Mouse (Mus musculus) heart, postnatal 36 days (tissue): ENCODE data around the gene D5Ertd579e. TPM values are rescaled to one million over a fixed set of nuclear protein-coding genes. Genes with fewer than 3 reads are reported as not detected.

ENCODE experiments used
- DNase-seq, 2 experiments: peaks; one replicate each; pipeline ENCODE4 v3.0.0; 2021 to 2022
- intact Hi-C: fragments of 180-260 bp; cut with DNase I; formaldehyde crosslinking; loops from one replicate; pipeline ENCODE4 v1.15.1; 2025
- total RNA-seq, 2 experiments: library from RNA; stranded (reverse); gene quantifications; 2 replicates each; pipeline ENCODE4 v1.2.3; 2021

Gene D5Ertd579e
- total RNA-seq = 10 to 100 TPM; 75.5 to 90.6 TPM

DNA sequence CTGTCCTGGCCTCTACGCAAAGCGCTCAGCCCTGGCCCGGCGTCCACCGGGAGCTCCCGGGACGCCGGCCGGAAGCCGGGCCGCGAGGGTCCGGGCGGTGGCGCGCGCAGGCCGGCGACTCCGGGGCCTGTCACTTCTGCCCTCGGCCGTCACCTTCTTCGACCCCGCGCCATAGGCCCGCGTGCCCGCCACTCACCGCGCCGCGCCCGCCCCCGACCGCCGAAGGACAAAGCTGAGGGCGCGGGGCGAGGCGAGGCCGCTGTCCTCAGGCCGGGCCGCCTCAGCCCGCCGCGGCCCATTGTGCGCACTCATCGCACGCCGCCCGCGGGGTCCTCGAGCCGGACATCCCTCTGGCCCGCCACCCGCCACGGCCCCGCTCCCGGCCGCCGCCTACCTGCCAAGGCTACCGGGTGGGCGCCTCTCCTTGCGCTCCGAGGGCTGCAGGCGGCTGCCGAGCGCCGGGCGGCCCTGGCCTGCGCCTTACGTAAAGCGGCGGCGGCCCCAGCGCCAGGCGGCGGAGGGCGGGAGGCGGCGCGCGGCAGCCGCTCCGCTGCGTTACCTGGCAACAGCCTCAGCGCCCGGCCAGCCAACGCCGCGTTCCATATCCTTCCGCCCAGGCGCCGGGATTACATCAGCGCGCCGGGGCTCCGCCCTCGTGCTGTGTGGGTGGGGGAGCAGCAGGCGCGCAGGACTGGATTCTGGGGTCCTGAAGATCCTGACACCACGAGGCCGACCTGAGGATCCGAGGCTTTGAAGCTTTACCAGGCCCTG, at the start of gene D5Ertd579e:
Gene D5Ertd579e, minus strand, starts transcription at position 564 of the 771 bp plus-strand sequence.
- intact Hi-C loops = loop anchor here (1.0 to 2.0 kb wide), 3 partner anchors 17 to 75 kb away; no protein-coding TSS in a partner anchor
- peak; percentile 95 for DNase-seq

DNA sequence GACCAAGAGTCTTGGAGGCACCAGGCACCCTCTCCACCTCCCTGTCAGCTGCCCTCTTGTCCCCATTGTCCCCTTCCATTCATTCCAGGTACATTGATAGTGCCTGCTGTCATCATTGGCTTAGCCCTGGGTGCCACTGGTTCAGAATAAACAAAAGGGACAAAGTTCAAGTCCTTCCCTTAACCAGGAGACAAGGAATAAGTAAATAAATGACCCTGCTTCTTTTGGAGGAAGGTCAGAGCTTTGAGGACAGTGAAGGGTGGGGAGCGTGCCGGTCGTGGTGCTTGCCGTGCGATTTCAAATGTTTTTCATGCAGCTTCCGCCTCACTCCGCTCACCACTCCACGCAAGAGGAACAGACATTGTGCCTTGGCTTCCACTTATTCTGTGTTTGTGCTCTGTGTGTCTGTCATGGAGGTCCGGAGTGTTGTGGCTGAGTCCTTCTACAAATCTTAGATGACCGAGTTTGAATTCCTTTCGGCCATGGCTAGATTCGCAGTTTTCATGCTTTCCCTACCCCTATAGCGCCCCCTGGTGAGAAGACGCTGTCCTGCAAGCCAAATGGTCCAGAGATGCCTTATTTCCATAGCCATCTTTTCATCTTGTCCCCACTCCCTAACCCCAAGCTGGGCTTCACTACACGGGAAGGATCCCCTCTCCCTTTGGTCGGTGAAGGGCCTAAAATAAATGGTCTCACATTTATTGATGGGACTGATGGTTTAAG, 46.5 kb upstream of the D5Ertd579e start:
- intact Hi-C loops = loop anchor here (1.0 to 10.0 kb wide), 4 partner anchors 139 to 279 kb away; no protein-coding TSS in a partner anchor
- peak; percentile 85 to 94 for DNase-seq

DNA sequence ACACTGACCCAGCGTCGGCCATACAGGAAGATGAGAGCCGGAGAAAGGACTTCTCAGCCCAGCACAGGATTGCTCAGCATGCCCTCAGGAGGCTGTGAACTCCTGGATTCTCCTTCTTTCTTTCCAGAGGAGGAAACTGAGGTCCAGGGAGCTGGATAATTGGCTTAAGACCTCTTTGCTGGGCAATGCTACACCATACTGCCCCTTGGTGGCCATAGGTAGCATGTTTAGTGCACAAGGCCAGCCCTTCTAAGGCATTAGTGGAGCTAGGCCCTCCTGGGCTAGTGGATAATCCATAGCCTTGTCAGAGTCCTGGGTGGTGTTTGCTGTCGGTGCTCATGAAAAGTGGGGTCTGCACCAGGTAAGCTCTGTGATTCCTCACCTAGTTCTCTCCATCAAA, 44.0 kb upstream of the D5Ertd579e start:
- intact Hi-C loops = loop anchor here (2.0 to 10.0 kb wide), 2 partner anchors 45 to 155 kb away; no protein-coding TSS in a partner anchor
- DNase-seq = peak in 1 of 2 experiments; percentile 33

DNA sequence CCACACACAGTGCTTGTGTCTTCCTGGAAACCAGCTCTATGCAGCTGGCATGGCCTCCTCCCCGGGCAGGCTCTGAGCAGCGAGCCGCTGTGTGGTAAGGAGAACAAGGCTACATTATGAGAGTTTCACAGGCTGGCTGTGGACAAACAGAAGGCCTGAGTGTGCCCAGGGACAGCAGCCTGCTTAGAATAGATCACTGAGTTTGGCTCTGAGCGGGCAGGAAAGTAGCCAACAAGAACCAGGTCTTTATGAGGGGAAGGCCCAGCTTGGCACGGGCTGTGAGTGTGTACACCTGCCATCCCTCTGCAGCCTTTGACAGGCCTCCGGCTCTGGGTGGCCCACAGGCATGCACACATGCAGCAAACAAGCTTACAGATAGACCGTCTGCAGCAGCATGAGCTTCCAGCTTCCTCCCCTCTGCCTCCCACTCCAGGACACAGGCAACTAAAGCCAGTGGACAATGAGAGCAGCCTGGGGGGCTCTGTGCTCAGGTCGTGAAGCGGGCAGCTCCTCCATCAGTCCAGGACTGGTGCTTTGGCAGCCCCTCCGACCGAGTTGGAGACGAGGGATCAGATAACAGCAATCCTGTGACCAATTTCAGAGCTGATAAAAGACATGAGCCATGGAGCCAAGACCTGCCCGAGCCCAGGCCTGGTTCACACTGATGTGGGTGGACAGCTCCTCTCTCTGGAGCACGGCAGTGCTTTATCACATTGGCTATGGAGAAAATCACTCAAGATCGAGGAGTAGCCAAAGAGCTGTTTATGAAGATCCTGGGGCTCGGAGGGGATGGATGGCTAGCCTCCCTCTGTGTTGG, 43.2 kb upstream of the D5Ertd579e start:
- intact Hi-C loops = loop anchor here (2.0 kb wide), 1 partner anchor 44 kb away; no protein-coding TSS in a partner anchor
- DNase-seq = no peak

DNA sequence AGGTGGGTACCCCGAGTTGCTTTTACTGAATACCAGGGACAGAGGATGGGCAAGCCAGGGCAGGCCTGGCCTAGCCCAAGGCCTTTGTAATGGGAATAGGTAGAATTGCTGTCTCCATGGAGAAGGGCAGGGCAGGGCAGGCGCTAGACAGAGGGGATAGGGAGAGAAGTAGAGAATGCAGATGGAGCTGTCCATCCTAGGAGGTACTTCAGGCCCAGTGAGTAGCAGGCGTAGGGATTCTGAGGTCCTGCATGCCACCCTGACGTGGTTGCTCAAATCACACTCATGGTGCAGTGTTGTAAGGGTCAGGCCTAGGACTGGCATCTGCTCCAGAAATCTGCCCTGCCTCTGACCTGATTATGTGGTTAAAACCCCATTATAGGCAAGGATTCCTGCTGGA, 41.9 kb upstream of the D5Ertd579e start:
- DNase-seq = no peak
- intact Hi-C loops = loop anchor here (2.0 kb wide), 2 partner anchors 23 to 43 kb away; no protein-coding TSS in a partner anchor

DNA sequence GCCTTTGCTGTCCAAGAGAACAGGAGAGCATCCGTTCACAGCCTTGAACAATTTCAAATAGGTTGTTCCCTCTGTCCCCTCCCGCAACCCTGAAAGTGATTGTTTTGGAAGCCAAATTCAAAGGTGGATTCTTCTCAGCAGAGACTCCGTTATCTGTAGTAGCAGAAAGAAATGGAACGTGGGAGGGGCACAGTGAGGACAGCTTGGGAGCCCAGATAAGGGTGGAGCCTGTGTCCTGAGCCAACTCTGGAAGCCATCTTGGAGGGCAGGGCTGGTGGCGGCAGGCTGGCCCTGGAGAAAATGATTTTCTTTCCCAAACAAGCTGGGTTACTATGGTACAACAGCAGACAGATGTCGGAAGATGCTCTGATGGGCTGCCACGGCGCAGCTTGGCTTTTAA, 40.2 kb upstream of the D5Ertd579e start:
- intact Hi-C loops = loop anchor here (2.0 kb wide), 1 partner anchor 21 kb away; no protein-coding TSS in a partner anchor
- DNase-seq = no peak

DNA sequence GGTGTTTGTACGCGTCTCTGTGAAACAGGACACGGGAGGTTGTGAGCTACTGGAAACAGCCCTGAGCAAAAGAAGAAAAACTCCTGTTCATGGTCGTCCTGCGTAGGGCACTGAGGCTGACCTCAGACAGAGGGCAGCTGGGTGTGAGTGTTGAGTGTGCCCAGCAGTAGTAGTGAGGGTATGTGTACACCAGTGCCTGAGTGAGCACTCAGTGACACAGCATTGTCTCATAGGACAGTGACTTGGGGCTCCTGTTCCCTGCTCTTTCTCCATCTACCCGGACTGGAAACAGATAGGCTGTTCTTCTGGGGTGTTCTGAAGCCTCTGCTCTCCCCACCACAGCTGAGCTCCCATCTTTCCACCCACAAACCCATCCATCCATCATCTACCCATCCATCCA, 39.3 kb upstream of the D5Ertd579e start:
- DNase-seq = no peak
- intact Hi-C loops = no loop called here

DNA sequence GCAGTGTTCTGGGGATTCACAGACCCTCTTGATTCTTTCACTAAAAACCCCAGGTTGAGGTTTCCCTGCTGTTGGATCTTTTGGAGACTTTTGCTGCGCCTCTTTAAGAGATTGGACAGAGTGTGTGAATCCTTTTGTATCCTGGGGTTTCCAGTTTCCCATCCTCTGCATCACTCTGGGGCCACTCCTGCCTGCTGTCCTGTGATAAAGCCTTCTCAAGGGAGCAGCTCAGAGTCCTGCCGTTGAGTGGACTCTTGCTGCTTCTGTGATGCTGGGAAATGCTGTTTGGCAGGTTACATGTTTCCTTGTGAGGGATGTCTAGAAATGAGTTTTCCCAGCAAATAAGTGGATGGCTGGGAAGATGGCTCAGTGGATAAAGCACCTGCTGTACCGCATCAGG, 37.6 kb upstream of the D5Ertd579e start:
- intact Hi-C loops = no loop called here
- DNase-seq = no peak

GRCm38 (mm10) chr5:36731901-36732652, 36.3 kb upstream of the D5Ertd579e start:
- intact Hi-C loops = no loop called here
- no peak for DNase-seq

DNA sequence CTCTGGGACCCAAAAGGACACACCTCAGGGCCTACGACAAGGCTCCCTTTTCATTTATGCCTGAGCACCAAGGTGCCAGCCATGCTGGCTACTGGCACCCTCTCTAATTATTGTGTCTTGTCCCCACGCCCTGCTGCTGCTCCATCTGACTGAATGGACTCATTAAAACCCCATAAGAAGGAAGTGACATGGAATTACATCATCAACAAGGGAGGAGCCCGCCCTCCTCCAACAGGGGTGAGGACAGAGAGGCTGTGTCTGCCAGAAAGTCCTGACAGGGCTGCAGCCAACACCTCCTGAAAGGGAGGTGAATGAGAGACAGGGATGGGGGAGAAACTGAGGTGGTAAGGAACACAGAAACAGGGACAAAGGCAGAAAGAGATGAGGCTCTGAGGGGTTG, 34.9 kb upstream of the D5Ertd579e start:
- peak in 1 of 2 experiments; percentile 1 for DNase-seq
- intact Hi-C loops = no loop called here

DNA sequence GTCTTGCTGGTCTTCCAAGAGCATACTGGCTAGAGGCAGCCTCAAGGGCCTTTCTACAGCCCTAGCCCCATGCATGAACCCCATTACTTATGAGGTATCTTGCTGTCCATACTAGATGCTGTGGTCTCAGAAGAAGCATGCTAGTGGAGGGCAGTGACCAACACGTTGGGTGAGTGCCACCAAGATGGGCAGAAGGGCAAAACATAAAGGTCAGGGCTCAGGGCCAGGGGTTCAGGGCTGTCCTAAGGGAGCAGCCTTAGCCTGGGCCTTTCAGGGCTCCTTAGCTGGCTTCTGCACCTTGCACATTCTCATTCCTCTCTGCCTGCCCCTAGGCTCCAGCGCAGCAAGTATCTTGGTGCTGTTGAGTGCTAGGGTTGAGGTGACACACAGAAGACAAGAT, 34.1 kb upstream of the D5Ertd579e start:
- no peak for DNase-seq
- intact Hi-C loops = no loop called here

- intact Hi-C loops = no loop called here
- no peak for DNase-seq
Measured at GRCm38 (mm10) chr5:36729086-36729473, 33.3 kb upstream of the D5Ertd579e start.

- DNase-seq = no peak
- intact Hi-C loops = no loop called here
Measured at GRCm38 (mm10) chr5:36728403-36729085, 32.7 kb upstream of the D5Ertd579e start.

- DNase-seq = no peak
- intact Hi-C loops = no loop called here
Measured at GRCm38 (mm10) chr5:36727776-36728175, 32.0 kb upstream of the D5Ertd579e start.

GRCm38 (mm10) chr5:36727136-36727535, 31.3 kb upstream of the D5Ertd579e start:
- DNase-seq = no peak
- intact Hi-C loops = no loop called here

- no peak for DNase-seq
- intact Hi-C loops = no loop called here
Measured at GRCm38 (mm10) chr5:36726387-36726801, 30.6 kb upstream of the D5Ertd579e start.

DNA sequence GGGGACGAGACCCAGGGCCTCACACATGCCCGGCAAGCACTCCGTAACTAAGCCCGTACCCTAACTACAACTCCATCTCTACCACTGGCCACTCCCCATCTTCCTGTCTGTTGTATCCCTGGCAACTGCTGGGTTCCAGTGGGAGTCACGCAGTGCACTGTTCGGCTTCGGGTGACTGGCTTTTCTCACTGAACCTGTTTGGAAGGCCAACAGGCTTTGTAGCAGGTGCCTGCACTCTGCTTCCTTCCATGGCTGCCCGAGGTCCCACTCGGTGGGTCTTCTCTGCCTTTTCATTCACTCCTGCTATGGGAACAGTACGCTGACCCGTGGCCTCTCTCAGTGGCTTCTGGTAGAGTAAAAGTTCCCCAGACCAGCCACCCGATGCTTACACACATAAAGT, 30.0 kb upstream of the D5Ertd579e start:
- DNase-seq = no peak
- intact Hi-C loops = no loop called here

GRCm38 (mm10) chr5:36724274-36724673, 28.4 kb upstream of the D5Ertd579e start:
- intact Hi-C loops = no loop called here
- DNase-seq = no peak

- intact Hi-C loops = no loop called here
- no peak for DNase-seq
Measured at GRCm38 (mm10) chr5:36723356-36723755, 27.5 kb upstream of the D5Ertd579e start.
